ENCODE assay signal across 9 mouse cellular contexts in the genomic region with DNA sequence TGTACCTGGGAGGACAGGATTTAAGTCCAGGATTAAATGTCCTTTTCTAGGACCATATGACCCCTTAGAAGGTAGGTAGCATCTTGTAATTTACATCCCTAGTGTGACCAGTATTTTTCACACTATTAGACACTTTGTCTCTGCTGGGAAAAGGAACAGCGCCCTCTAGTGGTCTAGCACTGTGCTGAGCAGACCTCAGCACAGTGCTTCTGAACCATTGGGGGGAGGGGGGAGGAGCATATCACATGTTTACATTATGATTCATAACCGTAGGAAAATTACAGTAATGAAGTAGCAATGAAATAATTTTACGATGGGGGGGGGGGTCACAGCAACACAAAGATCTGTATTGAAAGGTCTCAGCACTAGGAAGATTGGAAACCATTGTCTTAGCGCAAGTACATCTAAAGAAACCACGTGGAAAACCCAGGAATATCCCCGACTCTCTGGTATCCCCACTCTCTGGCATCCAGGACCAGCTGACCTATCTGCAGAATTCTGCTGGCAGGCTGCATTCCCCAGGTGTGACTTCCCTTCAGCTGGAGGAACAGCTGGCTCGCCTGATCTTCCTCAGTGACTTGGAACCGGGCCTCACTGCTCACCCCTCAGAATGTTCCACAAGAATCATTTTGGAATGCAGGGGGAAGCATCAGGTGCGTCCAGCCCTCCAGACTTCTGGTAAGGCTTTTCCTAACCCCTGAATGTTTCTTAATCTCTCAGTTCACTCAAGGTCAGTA. TPM values are rescaled to one million over a fixed set of nuclear protein-coding genes. Genes with fewer than 3 reads are reported as not detected.
DNase-seq lines count a peak whose midpoint lies in the region; ATAC-seq and TF ChIP-seq lines count a peak whose summit lies in the region.
"Had no signal": no experiment of that assay in that cellular context is flagged by ENCODE, and none has a peak within 500 bp of the region (broad histone marks: within the 10 kb centered on the region; RNA-seq: fewer than 3 reads in every experiment).

No protein-coding gene starts in this region.

- no peak overlapping the region for H3K4me2 ChIP-seq in forebrain, embryonic 12.5 days
- H3K4me2 ChIP-seq in intestine, embryonic 15.5 days (replicated peaks): no peak overlapping the region
- H3K4me2 ChIP-seq in liver, postnatal 0 days (ENCODE audit: low read depth, low read length): no peak overlapping the region
- H3K4me2 ChIP-seq in neural tube, embryonic 15.5 days: no peak overlapping the region

- no peak overlapping the region for H3K27ac ChIP-seq in forebrain, embryonic 12.5 days
- no peak overlapping the region for H3K27ac ChIP-seq in intestine, embryonic 15.5 days
- no peak overlapping the region for H3K27ac ChIP-seq in liver, postnatal 0 days (ENCODE audit: low read depth)
- no peak overlapping the region for H3K27ac ChIP-seq in neural tube, embryonic 15.5 days (replicated peaks)

- TF ChIP-seq CTCF in liver, postnatal 0 days (IDR thresholded peaks at IDR 0.05; ENCODE audit: low read depth): peak; percentile 78

- peak; percentile 41 for DNase-seq in ovary, postnatal 14 days (ENCODE audit: low spot score)
- DNase-seq in ovary, postnatal 10 days (ENCODE audit: low spot score): no peak
- peak; percentile 28 for DNase-seq in c-Kit-negative CD71-positive TER-119-positive erythroid progenitor cells, embryonic 14.5 days (ENCODE audit: low read depth, low spot score)
- peak; percentile 58 for DNase-seq in liver, postnatal 0 days
- no peak for DNase-seq in MN1 (ENCODE audit: low spot score)

- no peak for TF ChIP-seq EP300 in liver, postnatal 0 days (IDR thresholded peaks at IDR 0.05; ENCODE audit: low read depth)

- H3K4me1 ChIP-seq in forebrain, embryonic 12.5 days: peaks cover 7% of the 10 kb centered on the region; the same call in 1 of the 2 replicates
- peaks cover 6% of the 10 kb centered on the region; the same call in 1 of the 2 replicates for H3K4me1 ChIP-seq in intestine, embryonic 15.5 days (replicated peaks)
- peaks cover 4% of the 10 kb centered on the region; the same call in 1 of the 2 replicates for H3K4me1 ChIP-seq in liver, postnatal 0 days (ENCODE audit: insufficient read depth)
- H3K4me1 ChIP-seq in neural tube, embryonic 15.5 days: peaks cover 7% of the 10 kb centered on the region

- no peak overlapping the region for H3K9ac ChIP-seq in forebrain, embryonic 12.5 days
- H3K9ac ChIP-seq in intestine, embryonic 15.5 days: no peak overlapping the region
- no peak overlapping the region for H3K9ac ChIP-seq in liver, postnatal 0 days (replicated peaks)
- H3K9ac ChIP-seq in neural tube, embryonic 15.5 days (replicated peaks): no peak overlapping the region

- no peaks in the 10 kb centered on the region for H3K36me3 ChIP-seq in forebrain, embryonic 12.5 days (replicated peaks)
- no peaks in the 10 kb centered on the region for H3K36me3 ChIP-seq in intestine, embryonic 15.5 days
- H3K36me3 ChIP-seq in liver, postnatal 0 days (replicated peaks; ENCODE audit: insufficient read depth, low read length): no peaks in the 10 kb centered on the region
- no peaks in the 10 kb centered on the region for H3K36me3 ChIP-seq in neural tube, embryonic 15.5 days

- H3K4me3 ChIP-seq in forebrain, embryonic 12.5 days (replicated peaks): no peak overlapping the region
- no peak overlapping the region for H3K4me3 ChIP-seq in intestine, embryonic 15.5 days (replicated peaks)
- no peak overlapping the region for H3K4me3 ChIP-seq in liver, postnatal 0 days (ENCODE audit: low read depth, low read length)
- no peak overlapping the region for H3K4me3 ChIP-seq in neural tube, embryonic 15.5 days (replicated peaks)
- H3K4me3 ChIP-seq: erythroblast, embryonic 14.5 days had no signal

- H3K27me3 ChIP-seq in forebrain, embryonic 12.5 days: peaks cover 18% of the 10 kb centered on the region
- H3K27me3 ChIP-seq in intestine, embryonic 15.5 days (replicated peaks): no peaks in the 10 kb centered on the region
- H3K27me3 ChIP-seq in liver, postnatal 0 days (ENCODE audit: insufficient read depth, low read length): no peaks in the 10 kb centered on the region
- H3K27me3 ChIP-seq in neural tube, embryonic 15.5 days (replicated peaks): no peaks in the 10 kb centered on the region; the same call in 1 of the 2 replicates

- 57% methylated on average over 9 of the region's 9 CpGs for WGBS in forebrain, embryonic 12.5 days
- 47% methylated on average over 9 of the region's 9 CpGs for WGBS in intestine, embryonic 15.5 days
- WGBS in liver, postnatal 0 days (ENCODE audit: insufficient replicate concordance): 55% methylated on average over 9 of the region's 9 CpGs
- WGBS in neural tube, embryonic 15.5 days: 62% methylated on average over 9 of the region's 9 CpGs

- ATAC-seq in forebrain, embryonic 12.5 days (ENCODE audit: low FRiP score): peak; percentile 75; the same call in 1 of the 2 replicates
- ATAC-seq in intestine, embryonic 15.5 days: peak; percentile 68
- no peak for ATAC-seq in liver, postnatal 0 days
- peak; percentile 71; the same call in 1 of the 2 replicates for ATAC-seq in neural tube, embryonic 15.5 days (ENCODE audit: low FRiP score)

- H3K9me3 ChIP-seq in forebrain, embryonic 12.5 days: no peaks in the 10 kb centered on the region
- H3K9me3 ChIP-seq in intestine, embryonic 15.5 days: no peaks in the 10 kb centered on the region
- no peaks in the 10 kb centered on the region for H3K9me3 ChIP-seq in liver, postnatal 0 days (ENCODE audit: low read length)
- H3K9me3 ChIP-seq in neural tube, embryonic 15.5 days (replicated peaks): no peaks in the 10 kb centered on the region

RNA-seq across cellular contexts. Expression of gene Npy4r, which starts 2.5 kb away (rescaled TPM):
- polyA plus RNA-seq in forebrain, embryonic 12.5 days (2016; fragmentation: Nextera tagmentation; extraction: Ambion mirVana): 0.05 TPM in 1 of 2 replicates, not detected in the other
- polyA plus RNA-seq in intestine, embryonic 15.5 days (2015; fragmentation: Nextera tagmentation; extraction: Ambion mirVana): 0.21 and 0.41 TPM in 2 replicates
- not detected in 2 replicates for polyA plus RNA-seq in liver, postnatal 0 days (2015; fragmentation: Nextera tagmentation; extraction: Ambion mirVana)
- 0.17 and 0.42 TPM in 2 replicates for polyA plus RNA-seq in neural tube, embryonic 15.5 days (2015; fragmentation: Nextera tagmentation; extraction: Ambion mirVana)
- polyA plus RNA-seq: erythroblast, embryonic 14.5 days had no signal

RNA-seq across cellular contexts. Expression of gene Gprin2, which starts 46.7 kb away (rescaled TPM):
- polyA plus RNA-seq in forebrain, embryonic 12.5 days (2016; fragmentation: Nextera tagmentation; extraction: Ambion mirVana): 2.2 and 2.5 TPM in 2 replicates
- 0.19 and 0.30 TPM in 2 replicates for polyA plus RNA-seq in intestine, embryonic 15.5 days (2015; fragmentation: Nextera tagmentation; extraction: Ambion mirVana)
- polyA plus RNA-seq in liver, postnatal 0 days (2015; fragmentation: Nextera tagmentation; extraction: Ambion mirVana): 0.01 and 0.11 TPM in 2 replicates
- polyA plus RNA-seq in neural tube, embryonic 15.5 days (2015; fragmentation: Nextera tagmentation; extraction: Ambion mirVana): 4.3 and 5.3 TPM in 2 replicates
- polyA plus RNA-seq: erythroblast, embryonic 14.5 days had no signal

RNA-seq across cellular contexts. Expression of gene A630023A22Rik, which starts 52.2 kb away (rescaled TPM):
- not detected in 2 replicates for polyA plus RNA-seq in forebrain, embryonic 12.5 days (2016; fragmentation: Nextera tagmentation; extraction: Ambion mirVana)
- 0.79 and 1.5 TPM in 2 replicates for polyA plus RNA-seq in intestine, embryonic 15.5 days (2015; fragmentation: Nextera tagmentation; extraction: Ambion mirVana)
- not detected in 2 replicates for polyA plus RNA-seq in liver, postnatal 0 days (2015; fragmentation: Nextera tagmentation; extraction: Ambion mirVana)
- polyA plus RNA-seq in neural tube, embryonic 15.5 days (2015; fragmentation: Nextera tagmentation; extraction: Ambion mirVana): 0.49 and 0.69 TPM in 2 replicates
- polyA plus RNA-seq: erythroblast, embryonic 14.5 days had no signal

Comparison
In these comparisons a context has a peak if more than half of its experiments do, and no peak if none do; other contexts are left out.
1. DNase-seq: peak in ovary, postnatal 14 days (single experiment), c-Kit-negative CD71-positive TER-119-positive erythroid progenitor cells, embryonic 14.5 days (single experiment) and liver, postnatal 0 days (single experiment); none in ovary, postnatal 10 days (single experiment) and MN1 (single experiment).